Mouse (Mus musculus) liver, embryonic 13.5 days (tissue): ENCODE data around the gene Calm5. TPM values are rescaled to one million over a fixed set of nuclear protein-coding genes. Genes with fewer than 3 reads are reported as not detected.
A peak's percentile ranks its signal among the peaks of the same experiment; 100 is the strongest.

Experiments used
- ATAC-seq: fragments of 200-750 bp; cut with Nextera tagmentation; 2 replicates; pipeline ENCODE4 v1.8.0; 2017; ENCODE audit warnings: low read depth, mild to moderate bottlenecking, moderate number of reproducible peaks, moderate library complexity
- DNase-seq: peaks from one replicate; pipeline ENCODE4 v3.0.0; 2022
- H3K27ac ChIP-seq: fragments of 300-500 bp; sonication (generic); 2 replicates; pipeline ENCODE4 v1.5.1; 2015; ENCODE audit warnings: moderate library complexity, mild to moderate bottlenecking, inconsistent platforms
- H3K27me3 ChIP-seq: fragments of 300-500 bp; sonication (generic); 2 replicates; pipeline ENCODE4 v1.6.1; 2015; ENCODE audit warnings: mild to moderate bottlenecking, inconsistent platforms
- H3K36me3 ChIP-seq: fragments of 300-500 bp; sonication (generic); 2 replicates; pipeline ENCODE4 v1.6.1; 2015; ENCODE audit warnings: mild to moderate bottlenecking, inconsistent platforms
- H3K4me1 ChIP-seq: fragments of 300-500 bp; sonication (generic); replicated peaks from 2 replicates; pipeline ENCODE4 v1.6.1; 2015; ENCODE audit warnings: inconsistent platforms
- H3K4me2 ChIP-seq: fragments of 300-500 bp; sonication (generic); 2 replicates; pipeline ENCODE4 v1.6.1; 2015; ENCODE audit warnings: inconsistent platforms, mild to moderate bottlenecking, moderate library complexity
- H3K4me3 ChIP-seq: fragments of 300-500 bp; sonication (generic); replicated peaks from 2 replicates; pipeline ENCODE4 v1.5.1; 2015; ENCODE audit warnings: mild to moderate bottlenecking, inconsistent platforms
- H3K9ac ChIP-seq: fragments of 300-500 bp; sonication (generic); 2 replicates; pipeline ENCODE4 v1.6.1; 2015; ENCODE audit warnings: mild to moderate bottlenecking, inconsistent platforms
- H3K9me3 ChIP-seq: fragments of 300-500 bp; sonication (generic); replicated peaks from 2 replicates; pipeline ENCODE4 v1.6.1; 2016; ENCODE audit warnings: inconsistent platforms
- WGBS: fragments of 180-500 bp; shearing (Covaris S2); methylation state at CpG from one replicate; pipeline ENCODE4 v1.1.7; 2015; ENCODE audit not compliant: insufficient replicate concordance; 5-methylcytosine and 5-hydroxymethylcytosine counted together
- polyA plus RNA-seq: library from polyadenylated mRNA; unstranded; fragments of >200 nt; fragmentation: Nextera tagmentation; extraction: Ambion mirVana; gene quantifications from 2 replicates; pipeline ENCODE4 v1.2.1, GENCODE M21; 2015

Calm5 gene
- polyA plus RNA-seq, 1 experiment from 2014 or later, result not detected

- 22% methylated on average over 8 of the region's 8 CpGs for WGBS
- Histone ChIP-seq H3K9ac (peak overlapping the region; percentile 59), H3K36me3 (no peaks in the 10 kb centered on the region), H3K27me3 (no peaks in the 10 kb centered on the region), H3K27ac (peak overlapping the region; percentile 95), H3K4me3 (peak overlapping the region; percentile 29), H3K4me1 (peaks cover 99% of the 10 kb centered on the region), H3K9me3 (no peaks in the 10 kb centered on the region), H3K4me2 (peak overlapping the region; percentile 57)
- DNase-seq (peak; percentile 62), ATAC-seq (peak; percentile 63)
These were observed 12.5 kb downstream of the Calm5 start for GRCm38 (mm10) chr13:3866355-3867052.

DNA sequence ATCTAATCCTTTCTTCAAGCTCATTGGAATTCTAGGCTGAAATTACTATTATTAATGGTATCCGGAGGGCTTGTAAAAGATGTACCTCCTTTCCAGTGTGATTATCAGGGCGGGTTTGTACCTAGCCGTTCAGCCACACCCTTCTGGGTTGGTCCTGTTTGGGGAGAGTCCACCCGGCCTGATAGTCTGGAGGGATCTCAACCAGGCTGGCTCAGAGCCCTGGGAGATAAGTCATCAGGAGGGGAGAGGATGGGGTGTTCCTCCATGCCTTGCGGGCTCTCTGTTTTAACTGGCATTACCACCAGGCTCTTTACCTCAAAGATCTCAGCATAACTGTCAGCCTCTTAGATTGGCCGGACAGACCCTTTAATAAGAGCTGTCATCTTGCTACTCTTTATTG, 13.2 kb downstream of the Calm5 start:
- H3K4me1 ChIP-seq, result peaks cover 99% of the 10 kb centered on the region
- H3K27me3 ChIP-seq, result no peaks in the 10 kb centered on the region
- H3K9ac ChIP-seq, result peak overlapping the region; percentile 59
- whole genome bisulfite sequencing, result 24% methylated on average over 6 of the region's 6 CpGs
- peak; percentile 93 for ATAC-seq
- DNase-seq, result peak; percentile 79
- H3K4me2 ChIP-seq, result peak overlapping the region; percentile 57
- peak overlapping the region; percentile 95 for H3K27ac ChIP-seq
- no peaks in the 10 kb centered on the region for H3K9me3 ChIP-seq
- H3K36me3 ChIP-seq, result no peaks in the 10 kb centered on the region
- H3K4me3 ChIP-seq, result peak overlapping the region; percentile 29

DNA sequence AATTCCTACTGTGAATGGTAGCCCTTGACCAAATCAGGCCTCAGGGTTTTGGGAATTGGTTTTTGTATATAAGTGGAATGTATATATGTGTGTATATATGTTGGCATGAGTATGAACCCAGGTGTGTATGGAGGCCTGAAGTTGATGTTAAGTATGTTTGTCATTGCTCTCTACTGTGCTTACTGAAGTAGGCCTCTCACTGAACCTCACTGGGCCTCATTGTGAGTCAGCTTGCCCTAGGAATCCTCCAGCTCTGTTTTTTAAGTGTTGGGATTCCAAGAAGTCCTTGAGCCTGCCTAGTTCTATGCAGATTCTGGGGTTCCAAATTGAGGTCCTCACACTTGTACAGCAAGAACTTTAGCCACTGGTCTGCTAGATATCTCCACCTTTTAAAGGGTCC, 15.9 kb downstream of the Calm5 start:
- Histone ChIP-seq H3K27ac (peak overlapping the region; percentile 58), H3K27me3 (no peaks in the 10 kb centered on the region), H3K4me1 (peaks cover 87% of the 10 kb centered on the region), H3K36me3 (no peaks in the 10 kb centered on the region), H3K9ac (0 out of 2 replicates have a peak overlapping the region, but pooled peaks have one; percentile 7), H3K4me3 (no peak overlapping the region), H3K4me2 (no peak overlapping the region), H3K9me3 (no peaks in the 10 kb centered on the region)
- DNase-seq (no peak), ATAC-seq (no peak)

GRCm38 (mm10) chr13:3872832-3873231, 18.9 kb downstream of the Calm5 start:
- DNase-seq, result no peak
- peak; percentile 42 for ATAC-seq
- H3K27ac ChIP-seq, result 0 out of 2 replicates have a peak overlapping the region, but pooled peaks have one; percentile 26
- WGBS, result 74% methylated on average over 4 of the region's 4 CpGs
- H3K9ac ChIP-seq, result no peak overlapping the region
- H3K4me3 ChIP-seq, result no peak overlapping the region
- 0 out of 2 replicates have a peak overlapping the region, but pooled peaks have one; percentile 21 for H3K4me2 ChIP-seq
- H3K36me3 ChIP-seq, result no peaks in the 10 kb centered on the region
- H3K27me3 ChIP-seq, result no peaks in the 10 kb centered on the region
- H3K9me3 ChIP-seq, result no peaks in the 10 kb centered on the region
- H3K4me1 ChIP-seq, result peaks cover 77% of the 10 kb centered on the region

GRCm38 (mm10) chr13:3876448-3876847, 22.5 kb downstream of the Calm5 start:
- ATAC-seq, result no peak
- 87% methylated on average over 6 of the region's 6 CpGs for WGBS
- no peak for DNase-seq

GRCm38 (mm10) chr13:3877185-3877584, 23.2 kb downstream of the Calm5 start:
- Histone ChIP-seq H3K4me1 (peaks cover 38% of the 10 kb centered on the region), H3K9me3 (no peaks in the 10 kb centered on the region), H3K27me3 (no peaks in the 10 kb centered on the region), H3K9ac (peak overlapping the region; percentile 31; the same call in 1 of the 2 replicates), H3K4me3 (no peak overlapping the region), H3K4me2 (no peak overlapping the region), H3K36me3 (peaks cover 22% of the 10 kb centered on the region), H3K27ac (peak overlapping the region; percentile 1; the same call in 1 of the 2 replicates)
- ATAC-seq (peak; percentile 44), DNase-seq (no peak)
- WGBS, result 62% methylated on average over 6 of the region's 6 CpGs

More at GRCm38 (mm10) chr13:3876448-3876847, 22.5 kb downstream of the Calm5 start:
- Histone ChIP-seq H3K4me3 (no peak overlapping the region), H3K36me3 (peaks cover 15% of the 10 kb centered on the region), H3K4me1 (peaks cover 46% of the 10 kb centered on the region), H3K4me2 (no peak overlapping the region), H3K9ac (peak overlapping the region; percentile 15; the same call in 1 of the 2 replicates), H3K9me3 (no peaks in the 10 kb centered on the region), H3K27me3 (no peaks in the 10 kb centered on the region), H3K27ac (0 out of 2 replicates have a peak overlapping the region, but pooled peaks have one; percentile 1)

DNA sequence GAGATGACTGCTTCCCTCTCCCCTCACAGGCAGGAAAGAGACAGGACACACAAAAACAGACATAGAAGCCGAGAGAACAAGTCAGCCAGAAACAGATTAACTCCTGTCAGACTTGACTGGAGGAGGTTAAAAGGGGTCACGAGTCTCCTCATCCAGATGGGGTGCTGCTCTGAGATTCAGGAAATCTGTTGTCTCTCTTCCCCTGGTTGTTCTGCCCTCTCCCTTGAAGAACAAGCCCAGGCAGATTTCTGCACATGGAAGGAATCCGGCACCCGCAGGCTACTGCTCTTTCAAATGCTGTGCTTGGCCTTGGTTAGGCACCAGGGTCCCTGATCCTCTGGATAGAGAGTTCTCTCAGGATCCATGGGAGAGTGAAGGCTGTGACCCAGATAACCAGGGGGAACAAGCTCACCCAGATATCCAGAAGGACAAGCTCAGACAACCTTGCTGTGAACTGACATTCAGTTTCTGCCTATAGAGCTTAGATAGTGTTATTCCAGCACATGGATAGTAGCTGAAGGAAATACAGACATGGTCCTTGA, 23.8 kb downstream of the Calm5 start:
- H3K4me3 ChIP-seq, result no peak overlapping the region
- DNase-seq, result no peak
- no peaks in the 10 kb centered on the region for H3K9me3 ChIP-seq
- peak overlapping the region; percentile 1; the same call in 1 of the 2 replicates for H3K27ac ChIP-seq
- no peaks in the 10 kb centered on the region for H3K27me3 ChIP-seq
- H3K9ac ChIP-seq, result peak overlapping the region; percentile 31; the same call in 1 of the 2 replicates
- peaks cover 28% of the 10 kb centered on the region for H3K36me3 ChIP-seq
- no peak overlapping the region for H3K4me2 ChIP-seq
- H3K4me1 ChIP-seq, result peaks cover 33% of the 10 kb centered on the region
- no peak for ATAC-seq
- WGBS, result 76% methylated on average over 4 of the region's 4 CpGs

DNA sequence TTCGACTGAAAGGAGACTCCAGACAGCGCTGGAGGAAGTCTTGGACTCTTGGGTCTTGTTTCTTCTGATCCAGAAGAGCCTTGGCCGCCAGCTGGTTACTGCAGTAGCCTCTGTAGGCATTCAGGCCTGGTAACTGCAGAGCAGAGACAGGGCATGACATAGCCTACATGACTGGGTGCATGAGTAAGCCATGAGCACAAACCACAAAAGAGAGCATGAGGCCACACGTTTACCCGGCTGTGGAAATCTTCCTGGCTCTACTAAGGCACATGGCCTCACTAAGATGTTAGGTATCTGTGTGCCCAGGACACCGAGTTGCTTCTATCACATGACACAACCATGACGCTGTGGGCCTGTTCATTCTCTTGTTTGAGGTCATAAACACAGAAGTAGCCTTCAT, 32.7 kb downstream of the Calm5 start:
- 84% methylated on average over 7 of the region's 7 CpGs for WGBS
- no peaks in the 10 kb centered on the region for H3K9me3 ChIP-seq
- no peak overlapping the region for H3K4me3 ChIP-seq
- H3K27me3 ChIP-seq, result no peaks in the 10 kb centered on the region
- H3K27ac ChIP-seq, result no peak overlapping the region
- no peak for ATAC-seq
- peaks cover 83% of the 10 kb centered on the region for H3K36me3 ChIP-seq
- no peak overlapping the region for H3K4me2 ChIP-seq
- H3K4me1 ChIP-seq, result peaks cover 24% of the 10 kb centered on the region
- H3K9ac ChIP-seq, result no peak overlapping the region
- no peak for DNase-seq

DNA sequence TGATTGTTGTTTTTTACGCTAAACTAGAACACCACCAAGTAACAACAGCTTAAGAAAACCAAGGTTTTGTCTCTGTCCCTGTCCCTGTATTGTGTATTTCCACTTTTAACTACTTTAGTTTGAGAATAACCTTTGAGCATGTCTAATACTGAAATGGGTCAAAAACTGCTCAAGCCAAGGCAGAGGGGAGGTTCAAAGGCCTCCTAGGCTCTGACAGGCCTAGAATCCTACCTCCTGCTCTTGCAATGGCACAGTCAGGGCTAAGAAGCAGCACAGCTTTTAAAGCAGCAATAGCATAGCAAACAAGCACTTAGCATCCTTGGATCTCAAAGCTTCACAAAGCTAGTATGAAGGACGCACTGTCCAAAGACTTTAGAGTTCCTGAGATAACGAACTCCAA, 35.1 kb downstream of the Calm5 start:
- H3K9ac ChIP-seq, result no peak overlapping the region
- no peak overlapping the region for H3K4me2 ChIP-seq
- DNase-seq (no peak), ATAC-seq (no peak)
- 85% methylated on average over 3 of the region's 3 CpGs for WGBS
- no peak overlapping the region for H3K4me3 ChIP-seq
- peaks cover 36% of the 10 kb centered on the region for H3K4me1 ChIP-seq
- H3K27me3 ChIP-seq, result no peaks in the 10 kb centered on the region
- no peaks in the 10 kb centered on the region for H3K9me3 ChIP-seq
- H3K36me3 ChIP-seq, result peaks cover 60% of the 10 kb centered on the region
- H3K27ac ChIP-seq, result no peak overlapping the region; the same call in 1 of the 2 replicates

GRCm38 (mm10) chr13:3890061-3890460, 36.1 kb downstream of the Calm5 start:
- peak overlapping the region; percentile 60 for H3K9ac ChIP-seq
- H3K27me3 ChIP-seq, result no peaks in the 10 kb centered on the region
- DNase-seq (no peak), ATAC-seq (no peak)
- peaks cover 58% of the 10 kb centered on the region for H3K36me3 ChIP-seq
- H3K4me1 ChIP-seq, result peaks cover 45% of the 10 kb centered on the region
- H3K4me2 ChIP-seq, result peak overlapping the region; percentile 69
- no peaks in the 10 kb centered on the region for H3K9me3 ChIP-seq
- peak overlapping the region; percentile 30 for H3K4me3 ChIP-seq
- H3K27ac ChIP-seq, result peak overlapping the region; percentile 30; the same call in 1 of the 2 replicates
- WGBS, result 67% methylated on average over 8 of the region's 8 CpGs

GRCm38 (mm10) chr13:3891479-3892087, 37.6 kb downstream of the Calm5 start:
- ATAC-seq (no peak; the same call in 1 of the 2 replicates), DNase-seq (peak; percentile 11)
- peak overlapping the region; percentile 69 for H3K4me2 ChIP-seq
- H3K9me3 ChIP-seq, result no peaks in the 10 kb centered on the region
- no peaks in the 10 kb centered on the region for H3K27me3 ChIP-seq
- peaks cover 54% of the 10 kb centered on the region for H3K4me1 ChIP-seq
- H3K9ac ChIP-seq, result peak overlapping the region; percentile 83
- WGBS, result 51% methylated on average over 8 of the region's 8 CpGs
- H3K4me3 ChIP-seq, result peak overlapping the region; percentile 71
- H3K27ac ChIP-seq, result peak overlapping the region; percentile 75
- H3K36me3 ChIP-seq, result peaks cover 46% of the 10 kb centered on the region
